Mouse (Mus musculus) stomach, embryonic 16.5 days (tissue): ENCODE measurements around the gene Poc5. TPM values are rescaled to one million over a fixed set of nuclear protein-coding genes. Genes with fewer than 3 reads are reported as not detected.

Experiments
- ATAC-seq: fragments of 200-750 bp; cut with Nextera tagmentation; 2 replicates; pipeline ENCODE4 v1.8.0; 2017; ENCODE audit warnings: moderate number of reproducible peaks, moderate TSS enrichment; ENCODE audit not compliant: insufficient read depth, low FRiP score
- H3K27ac ChIP-seq: fragments of 300-500 bp; sonication (generic); 2 replicates; pipeline ENCODE4 v1.5.1; 2014; ENCODE audit warnings: low read length
- H3K27me3 ChIP-seq: fragments of 300-500 bp; sonication (generic); 2 replicates; pipeline ENCODE4 v1.6.1; 2014; ENCODE audit warnings: low read length, control low read depth, mixed read lengths; ENCODE audit not compliant: control insufficient read depth, insufficient read depth
- H3K36me3 ChIP-seq: fragments of 300-500 bp; sonication (generic); 2 replicates; pipeline ENCODE4 v1.6.1; 2014; ENCODE audit warnings: low read length; ENCODE audit not compliant: control insufficient read depth, insufficient read depth
- H3K4me1 ChIP-seq: fragments of 300-500 bp; sonication (generic); 2 replicates; pipeline ENCODE4 v1.6.1; 2014; ENCODE audit warnings: low read length, control low read depth, mixed read lengths; ENCODE audit not compliant: control insufficient read depth, insufficient read depth
- H3K4me2 ChIP-seq: fragments of 300-500 bp; sonication (generic); 2 replicates; pipeline ENCODE4 v1.6.1; 2014; ENCODE audit warnings: low read depth, low read length, mixed read lengths
- H3K4me3 ChIP-seq: fragments of 300-500 bp; sonication (generic); replicated peaks from 2 replicates; pipeline ENCODE4 v1.5.1; 2014; ENCODE audit warnings: mild to moderate bottlenecking, low read length
- H3K9ac ChIP-seq: fragments of 300-500 bp; sonication (generic); 2 replicates; pipeline ENCODE4 v1.6.1; 2014; ENCODE audit warnings: low read length
- H3K9me3 ChIP-seq: fragments of 300-500 bp; sonication (generic); replicated peaks from 2 replicates; pipeline ENCODE4 v1.6.1; 2016; ENCODE audit warnings: low read length, control low read depth; ENCODE audit not compliant: control insufficient read depth
- WGBS: fragments of 180-500 bp; shearing (Covaris S2); extraction: QIAGEN DNeasy Blood & Tissue Kit; methylation state at CpG from one replicate; pipeline ENCODE4 v1.1.7; 2014; 5-methylcytosine and 5-hydroxymethylcytosine counted together
- polyA plus RNA-seq: library from polyadenylated mRNA; unstranded; fragments of >200 nt; fragmentation: Nextera tagmentation; extraction: Ambion mirVana; gene quantifications from 2 replicates; pipeline ENCODE4 v1.2.1, GENCODE M21; 2015

Gene Poc5
- polyA plus RNA-seq, 1 experiment from 2014 or later: 12.6 TPM

DNA sequence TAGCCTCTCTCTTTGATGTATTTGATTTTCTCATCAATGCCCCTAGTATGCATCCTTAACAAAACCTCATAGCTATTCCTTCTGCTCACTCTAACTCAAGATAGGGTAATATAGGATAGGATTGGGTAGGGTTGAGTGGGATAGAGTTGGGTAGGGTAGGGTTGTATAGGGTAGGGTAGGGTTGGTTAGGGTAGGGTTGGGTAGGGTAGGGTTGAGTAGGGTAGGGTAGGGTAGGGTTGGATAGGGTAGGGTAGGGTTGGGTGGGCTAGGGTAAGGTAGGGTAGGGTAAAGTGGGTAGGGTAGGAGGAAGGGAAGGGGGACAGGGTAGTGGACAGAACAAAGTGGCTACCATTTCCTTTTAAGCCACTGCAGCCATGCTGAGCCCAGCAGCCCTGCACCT is 33.1 kb downstream of the Poc5 start:
- Histone ChIP-seq H3K27ac (no peak overlapping the region), H3K9ac (no peak overlapping the region), H3K27me3 (no peaks in the 10 kb centered on the region), H3K36me3 (0 out of 2 replicates have a peak, but pooled peaks cover 2% of the 10 kb centered on the region), H3K4me3 (no peak overlapping the region), H3K9me3 (no peaks in the 10 kb centered on the region), H3K4me2 (no peak overlapping the region), H3K4me1 (no peaks in the 10 kb centered on the region)
- ATAC-seq: no peak

DNA sequence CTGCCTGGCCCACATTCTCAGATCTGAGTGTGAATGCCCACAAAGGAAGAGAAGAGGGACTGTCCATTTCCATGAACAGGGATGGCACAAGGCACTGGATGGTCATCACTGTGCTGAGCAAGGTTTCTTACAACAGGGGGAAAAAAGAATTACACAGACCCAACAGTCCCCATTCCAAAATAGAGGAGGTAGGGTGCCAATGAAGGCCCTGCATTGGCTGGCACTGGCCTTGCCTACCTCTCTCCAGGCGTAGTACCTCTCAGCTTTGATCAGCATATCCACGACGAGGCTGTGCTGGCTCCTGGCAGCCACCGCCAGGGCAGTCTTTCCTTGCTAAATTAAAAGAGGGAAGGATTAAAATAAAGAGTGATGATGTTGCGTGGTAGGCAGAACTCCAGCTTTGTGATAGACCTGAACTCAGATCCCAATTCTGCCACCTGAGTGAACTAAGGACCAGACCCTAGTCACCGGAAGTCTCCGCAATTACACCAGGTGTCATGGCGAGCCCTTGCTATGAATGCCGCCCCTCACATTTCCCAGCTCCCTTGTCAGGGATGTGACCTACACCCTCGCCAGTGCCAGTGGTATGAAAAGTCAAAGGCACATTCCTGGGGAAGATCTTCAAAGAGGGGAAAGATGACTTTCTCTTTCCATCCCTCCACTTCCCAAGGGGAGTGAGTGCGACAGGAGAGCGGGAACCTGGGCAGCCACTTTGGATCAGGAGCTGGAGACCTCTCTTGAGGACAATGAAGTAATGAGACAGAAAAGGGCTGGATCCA is 36.6 kb downstream of the Poc5 start:
- H3K36me3 ChIP-seq: no peaks in the 10 kb centered on the region
- H3K4me3 ChIP-seq: no peak overlapping the region
- H3K9me3 ChIP-seq: no peaks in the 10 kb centered on the region
- H3K4me1 ChIP-seq: no peaks in the 10 kb centered on the region
- H3K27ac ChIP-seq: no peak overlapping the region
- no peak overlapping the region for H3K4me2 ChIP-seq
- no peak overlapping the region for H3K9ac ChIP-seq
- WGBS: 89% methylated on average over 12 of the region's 12 CpGs
- H3K27me3 ChIP-seq: no peaks in the 10 kb centered on the region
- no peak for ATAC-seq

DNA sequence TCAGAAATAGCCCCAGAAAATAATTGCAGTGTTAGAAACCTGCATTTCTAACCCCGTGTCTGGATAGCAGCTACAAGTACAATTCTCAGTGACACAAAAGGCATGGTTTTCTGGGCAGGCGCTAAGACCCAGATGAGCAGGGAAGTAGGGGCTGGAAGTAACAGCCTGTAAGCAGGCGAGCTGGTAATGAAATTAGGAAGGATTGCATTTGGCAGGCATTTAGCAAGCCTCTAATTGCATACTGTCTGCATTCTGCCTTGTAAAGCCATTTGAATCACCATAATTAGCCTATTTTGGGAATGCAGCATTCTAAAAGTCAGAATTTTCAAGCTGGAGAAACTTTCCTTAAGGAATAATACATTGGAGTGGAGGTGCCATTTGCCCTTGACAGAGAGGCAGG is 38.0 kb downstream of the Poc5 start:
- 66% methylated on average over 3 of the region's 3 CpGs for WGBS
- Histone ChIP-seq H3K4me2 (no peak overlapping the region), H3K9ac (no peak overlapping the region), H3K4me1 (no peaks in the 10 kb centered on the region), H3K27me3 (no peaks in the 10 kb centered on the region), H3K27ac (no peak overlapping the region), H3K4me3 (no peak overlapping the region), H3K36me3 (no peaks in the 10 kb centered on the region), H3K9me3 (no peaks in the 10 kb centered on the region)
- ATAC-seq: no peak

DNA sequence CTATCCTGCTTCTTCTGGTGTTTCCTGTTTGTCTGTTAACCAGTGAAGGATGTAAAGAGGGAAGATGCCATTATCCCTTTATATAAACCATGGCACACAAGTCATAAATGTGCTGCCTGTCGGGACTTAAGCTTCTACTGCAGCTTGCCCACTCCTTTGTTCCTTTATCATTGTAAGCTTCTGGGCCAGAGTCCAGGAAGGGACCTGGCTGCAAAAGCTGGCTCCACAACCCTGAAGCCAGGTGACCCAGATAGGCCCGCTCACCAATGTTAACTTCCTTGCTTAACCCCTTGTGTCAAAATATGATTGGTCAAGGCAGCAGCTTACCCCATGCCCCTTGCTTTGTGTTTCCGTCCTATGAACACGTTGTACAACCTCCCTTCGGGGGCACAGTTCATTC is 40.4 kb downstream of the Poc5 start:
- Histone ChIP-seq H3K9ac (no peak overlapping the region), H3K27me3 (no peaks in the 10 kb centered on the region), H3K9me3 (no peaks in the 10 kb centered on the region), H3K36me3 (no peaks in the 10 kb centered on the region), H3K4me2 (no peak overlapping the region), H3K4me3 (no peak overlapping the region), H3K4me1 (peaks cover 17% of the 10 kb centered on the region), H3K27ac (no peak overlapping the region)
- WGBS: 69% methylated on average over 5 of the region's 5 CpGs
- no peak for ATAC-seq

DNA sequence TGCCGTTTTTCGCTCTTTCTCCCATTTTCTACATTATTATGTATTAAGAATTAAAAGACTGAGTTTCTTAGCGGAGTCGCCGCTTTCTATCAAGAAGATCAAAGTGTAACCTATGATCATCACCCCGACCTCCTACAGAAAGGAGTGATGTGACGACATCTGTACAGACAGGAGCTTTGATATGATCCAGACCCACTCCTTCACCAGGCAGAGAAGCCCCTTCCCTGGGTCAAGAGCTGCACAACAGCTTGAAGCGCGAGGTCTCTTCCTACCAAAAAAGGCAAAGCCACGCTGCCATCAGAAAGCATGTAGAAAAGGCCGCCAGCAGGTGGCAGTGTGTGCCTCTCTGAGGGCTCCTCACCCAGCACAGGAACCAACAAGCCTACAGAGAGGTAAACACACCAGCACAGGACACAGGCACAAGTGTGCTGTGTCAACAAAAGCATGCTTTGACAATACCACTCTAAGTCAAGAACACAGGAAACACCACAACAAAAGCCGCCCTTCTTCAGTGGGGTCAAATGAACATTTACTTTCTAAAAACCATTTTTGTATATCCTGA is 43.6 kb downstream of the Poc5 start:
- H3K9me3 ChIP-seq: no peaks in the 10 kb centered on the region
- H3K4me1 ChIP-seq: peaks cover 34% of the 10 kb centered on the region
- H3K27ac ChIP-seq: no peak overlapping the region
- peak; percentile 73; the same call in 1 of the 2 replicates for ATAC-seq
- 0 out of 2 replicates have a peak overlapping the region, but pooled peaks have one; percentile 24 for H3K4me2 ChIP-seq
- WGBS: 33% methylated on average over 12 of the region's 12 CpGs
- no peak overlapping the region for H3K4me3 ChIP-seq
- H3K9ac ChIP-seq: no peak overlapping the region
- no peaks in the 10 kb centered on the region for H3K36me3 ChIP-seq
- H3K27me3 ChIP-seq: no peaks in the 10 kb centered on the region

DNA sequence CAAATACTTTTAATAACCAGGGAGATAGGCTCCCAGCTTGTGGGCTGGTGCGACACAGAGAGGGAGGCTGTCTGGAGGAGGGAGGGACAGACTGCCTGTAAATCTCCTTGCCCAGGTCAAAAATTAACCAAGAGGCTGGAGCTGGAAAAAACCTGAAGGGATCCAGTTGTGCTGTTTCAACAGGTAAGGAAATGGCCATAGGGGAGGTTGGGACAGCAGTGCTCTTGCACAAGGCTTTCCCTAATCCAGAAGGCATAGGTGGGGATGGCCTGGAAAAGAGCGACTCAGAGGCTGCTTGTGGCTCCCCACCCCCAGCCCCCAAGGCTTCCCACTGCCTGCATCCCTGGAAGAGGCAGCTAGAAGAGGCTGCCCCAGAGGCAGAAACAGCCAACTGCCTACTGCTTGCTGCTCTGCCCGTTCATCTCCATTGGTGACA is 44.3 kb downstream of the Poc5 start:
- H3K4me3 ChIP-seq: no peak overlapping the region
- H3K36me3 ChIP-seq: no peaks in the 10 kb centered on the region
- WGBS: 42% methylated on average over 3 of the region's 3 CpGs
- peak overlapping the region; percentile 82 for H3K27ac ChIP-seq
- no peaks in the 10 kb centered on the region for H3K27me3 ChIP-seq
- H3K9me3 ChIP-seq: 0 out of 2 replicates have a peak, but pooled peaks cover under 1% of the 10 kb centered on the region
- no peak overlapping the region; the same call in 1 of the 2 replicates for H3K9ac ChIP-seq
- peaks cover 34% of the 10 kb centered on the region for H3K4me1 ChIP-seq
- H3K4me2 ChIP-seq: 0 out of 2 replicates have a peak overlapping the region, but pooled peaks have one; percentile 15
- peak; percentile 51; the same call in 1 of the 2 replicates for ATAC-seq

DNA sequence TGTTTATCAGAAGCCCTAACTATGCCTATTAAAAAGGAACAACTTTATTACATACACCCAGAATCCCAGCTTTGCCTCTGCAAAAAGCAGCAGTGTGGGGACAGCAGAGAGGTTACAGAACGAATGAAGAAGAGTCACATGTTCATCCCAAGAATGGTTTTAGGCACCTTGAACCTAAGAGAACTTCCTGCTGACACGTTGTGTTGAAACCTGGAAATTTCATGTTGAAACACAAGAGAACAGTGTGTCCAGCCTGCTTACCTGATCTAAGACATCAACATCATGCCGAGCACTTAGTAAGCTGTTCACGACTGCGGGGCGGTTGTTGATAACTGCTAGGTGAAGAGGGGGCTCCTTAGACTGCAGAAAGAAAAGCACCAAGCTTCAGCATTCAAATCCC is 44.9 kb downstream of the Poc5 start:
- Histone ChIP-seq H3K4me1 (peaks cover 34% of the 10 kb centered on the region), H3K9me3 (0 out of 2 replicates have a peak, but pooled peaks cover 4% of the 10 kb centered on the region), H3K4me2 (no peak overlapping the region), H3K27me3 (no peaks in the 10 kb centered on the region), H3K27ac (peak overlapping the region; percentile 28; the same call in 1 of the 2 replicates), H3K4me3 (no peak overlapping the region), H3K36me3 (no peaks in the 10 kb centered on the region), H3K9ac (no peak overlapping the region)
- 77% methylated on average over 6 of the region's 6 CpGs for WGBS
- no peak for ATAC-seq

DNA sequence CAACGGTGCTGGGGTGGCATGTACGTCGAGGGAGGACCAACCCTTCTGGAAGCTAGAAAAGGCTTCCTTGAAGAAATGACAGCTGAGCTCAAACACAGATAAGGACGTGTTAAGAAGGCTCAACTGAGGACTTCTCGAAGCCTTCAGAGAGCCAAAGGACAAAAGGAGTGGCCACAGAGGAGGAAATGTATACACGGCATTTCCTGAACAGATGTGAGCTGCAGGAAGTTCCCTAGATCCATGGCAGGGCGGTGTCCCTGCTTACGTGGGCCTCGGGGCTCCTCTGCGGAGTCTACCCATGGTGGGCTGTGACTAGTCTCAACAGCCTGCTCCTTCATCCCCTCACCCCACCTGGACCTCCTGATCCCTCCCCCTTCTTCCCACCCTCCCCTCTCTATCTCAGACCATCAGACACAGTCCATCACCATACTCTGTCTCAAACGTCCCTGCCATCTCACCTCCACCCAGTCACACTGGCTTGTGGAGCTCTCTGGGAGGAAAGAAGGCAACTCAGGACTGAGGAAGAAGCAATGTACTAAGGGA is 45.6 kb downstream of the Poc5 start:
- 59% methylated on average over 11 of the region's 11 CpGs for WGBS
- Histone ChIP-seq H3K27ac (peak overlapping the region; percentile 75; the same call in 1 of the 2 replicates), H3K27me3 (no peaks in the 10 kb centered on the region)

DNA sequence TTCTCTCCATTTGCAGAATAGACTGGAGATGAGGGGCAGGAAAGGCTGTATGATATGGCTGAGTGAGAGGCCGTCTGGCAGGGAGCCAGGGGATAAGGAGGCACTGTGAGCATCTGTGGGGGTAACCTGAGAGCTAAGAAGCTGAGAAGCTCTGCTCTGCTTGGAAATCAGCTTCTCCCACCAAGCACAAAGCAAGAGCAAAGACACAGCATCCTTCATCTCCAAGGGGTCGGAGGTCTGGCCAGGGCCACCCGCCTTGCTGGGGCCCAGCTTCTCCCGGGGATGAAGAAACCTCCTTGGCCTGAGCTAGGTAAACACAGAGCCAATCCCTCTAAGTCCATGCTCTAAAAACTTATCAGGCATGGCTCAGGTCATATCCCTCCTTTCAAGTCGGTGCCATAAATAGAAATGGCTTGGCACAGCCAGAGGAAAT is 46.8 kb downstream of the Poc5 start:
- no peak overlapping the region for H3K9ac ChIP-seq
- 17% methylated on average over 5 of the region's 5 CpGs for WGBS
- ATAC-seq: peak; percentile 55; the same call in 1 of the 2 replicates
- H3K36me3 ChIP-seq: no peaks in the 10 kb centered on the region
- no peaks in the 10 kb centered on the region for H3K27me3 ChIP-seq
- peak overlapping the region; percentile 75 for H3K27ac ChIP-seq
- H3K4me3 ChIP-seq: no peak overlapping the region
- no peak overlapping the region for H3K4me2 ChIP-seq
- 0 out of 2 replicates have a peak, but pooled peaks cover 4% of the 10 kb centered on the region for H3K9me3 ChIP-seq
- H3K4me1 ChIP-seq: peaks cover 34% of the 10 kb centered on the region

More for the DNA sequence above, 45.6 kb downstream of the Poc5 start:
- Histone ChIP-seq H3K4me3 (no peak overlapping the region), H3K9ac (no peak overlapping the region), H3K9me3 (0 out of 2 replicates have a peak, but pooled peaks cover 4% of the 10 kb centered on the region), H3K4me1 (peaks cover 34% of the 10 kb centered on the region), H3K4me2 (no peak overlapping the region), H3K36me3 (no peaks in the 10 kb centered on the region)
- ATAC-seq: no peak
